Mouse (Mus musculus) cerebellum, adult 2 months (tissue): Measurements from ENCODE around the gene Ikzf1.

Experiments
- CTCF ChIP-seq: fragments of 200-500 bp; IDR thresholded peaks from 2 replicates; pipeline ENCODE4 v1.5.1; 2011; ENCODE audit warnings: low read depth, mild to moderate bottlenecking, control low read depth, low read length, moderate library complexity, borderline replicate concordance; ENCODE audit not compliant: insufficient read depth
- POLR2A ChIP-seq: fragments of 200-500 bp; IDR thresholded peaks from 2 replicates; pipeline ENCODE4 v1.6.1; 2011; ENCODE audit warnings: low read length, control low read depth, borderline replicate concordance; ENCODE audit not compliant: insufficient read depth

- TF ChIP-seq CTCF = no peak
- no peak for TF ChIP-seq POLR2A
Measured at GRCm38 (mm10) chr11:11658834-11659233, 26.0 kb upstream of the Ikzf1 start.
